Mouse (Mus musculus): ENCODE measurements around the gene Zfyve28. TPM values are rescaled to one million over a fixed set of nuclear protein-coding genes. Genes with fewer than 3 reads are reported as not detected.

Gene Zfyve28
- total RNA-seq, 1 experiment from 2014 or later: 0.67 TPM

DNA sequence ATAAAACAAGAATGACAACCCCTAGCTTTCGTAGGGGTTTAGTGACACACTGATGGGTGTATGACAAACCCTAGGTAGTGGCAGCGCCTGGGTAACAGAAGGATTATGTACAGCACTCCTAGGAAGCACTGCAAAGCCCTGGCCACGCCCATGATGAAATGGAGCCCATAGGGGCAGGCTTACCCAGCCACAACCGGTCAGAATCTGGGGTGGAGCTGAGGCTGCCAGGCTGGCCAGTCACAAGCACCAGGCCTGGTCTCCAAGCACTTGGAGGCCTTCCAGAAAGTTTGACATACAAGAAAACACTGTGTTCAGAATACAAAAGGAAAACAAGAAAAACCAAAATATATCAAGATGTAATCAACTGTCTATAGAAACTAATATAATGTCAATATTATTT lies 97.2 kb downstream of the Zfyve28 start:
- ATAC-seq (replicated peaks; ENCODE audit: insufficient number of reproducible peaks, low FRiP score, low TSS enrichment, poor library complexity, severe bottlenecking): no peak

DNA sequence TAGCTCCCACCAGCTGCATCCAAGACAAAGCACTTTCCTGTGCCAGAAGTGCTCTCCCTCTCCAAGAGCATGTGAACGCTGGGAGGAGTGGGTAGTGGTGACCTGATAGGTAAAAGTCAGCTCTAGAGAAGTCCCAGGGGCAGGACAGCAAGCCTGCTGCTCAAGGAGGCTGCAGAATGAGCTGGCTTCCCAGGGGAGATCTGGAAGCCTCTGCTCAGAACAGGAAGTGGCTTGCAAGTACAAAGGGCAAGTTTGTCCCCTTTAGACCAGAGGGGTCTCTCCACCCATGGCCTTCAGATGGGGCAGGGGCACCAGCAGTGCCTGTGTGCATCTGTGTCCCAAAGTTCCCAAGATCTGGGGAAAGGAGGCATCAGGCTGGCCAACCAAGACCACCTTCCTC lies 98.7 kb downstream of the Zfyve28 start:
- ATAC-seq (replicated peaks; ENCODE audit: insufficient number of reproducible peaks, low FRiP score, low TSS enrichment, poor library complexity, severe bottlenecking): no peak

DNA sequence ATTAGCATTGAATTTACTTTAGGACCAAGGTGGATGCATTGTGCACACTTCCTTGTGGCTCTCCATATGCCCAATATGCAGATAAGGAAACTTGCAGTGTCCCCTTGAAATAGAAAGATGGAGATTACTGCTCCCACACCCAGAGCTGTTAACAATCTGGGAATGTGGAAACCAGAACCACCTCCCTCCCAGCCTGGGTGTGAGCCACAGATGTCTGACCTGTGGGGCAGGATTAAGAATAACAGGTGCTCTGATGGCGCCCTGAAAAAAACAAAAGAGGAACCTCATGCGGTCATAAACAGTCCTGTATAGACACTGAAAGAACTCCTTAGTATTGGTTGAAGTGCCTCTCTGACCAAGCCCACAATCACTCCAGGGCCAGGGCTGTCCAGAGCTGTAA lies 99.4 kb downstream of the Zfyve28 start:
- ATAC-seq (replicated peaks; ENCODE audit: insufficient number of reproducible peaks, low FRiP score, low TSS enrichment, poor library complexity, severe bottlenecking): no peak

DNA sequence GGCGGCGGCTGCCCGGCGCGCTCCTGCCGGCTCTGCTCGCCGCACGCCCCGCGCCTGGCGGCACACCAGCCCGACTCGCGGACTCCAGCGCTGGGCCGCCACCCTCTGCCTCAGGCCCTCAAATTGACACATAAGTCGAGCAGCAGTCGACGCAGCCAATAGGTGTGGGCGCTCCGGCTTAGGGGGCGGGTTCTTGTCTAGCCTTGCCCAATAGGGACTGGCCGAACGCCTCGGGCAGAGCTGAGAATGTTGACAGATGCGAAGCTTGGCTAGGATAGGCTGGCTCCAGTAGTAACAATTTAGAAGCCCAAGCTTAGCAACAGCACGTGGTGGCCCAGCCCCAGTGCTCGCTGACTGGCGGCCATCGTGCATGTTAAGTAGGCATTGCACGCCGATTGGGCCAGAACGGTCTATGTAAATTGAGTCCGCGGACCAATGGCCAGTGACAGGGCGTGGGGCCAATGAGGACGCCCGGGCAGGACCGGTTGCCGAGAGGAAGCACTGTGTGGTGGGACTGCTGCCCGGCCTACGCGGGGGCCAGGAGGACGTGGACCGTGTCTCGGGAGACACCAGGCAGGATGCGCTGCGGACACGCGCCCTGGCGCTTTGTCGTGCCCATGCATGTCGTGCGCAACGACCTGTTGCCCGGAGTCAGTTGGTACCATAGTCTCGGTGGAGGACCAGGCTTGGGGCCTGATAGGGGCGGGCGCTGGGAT lies 100.5 kb downstream of the Zfyve28 start, which contains the start of gene Mxd4:
Gene Mxd4 (minus strand): TSS at position 120 of the 716 bp plus-strand sequence.
- peak; percentile 94 for ATAC-seq (replicated peaks; ENCODE audit: insufficient number of reproducible peaks, low FRiP score, low TSS enrichment, poor library complexity, severe bottlenecking)

DNA sequence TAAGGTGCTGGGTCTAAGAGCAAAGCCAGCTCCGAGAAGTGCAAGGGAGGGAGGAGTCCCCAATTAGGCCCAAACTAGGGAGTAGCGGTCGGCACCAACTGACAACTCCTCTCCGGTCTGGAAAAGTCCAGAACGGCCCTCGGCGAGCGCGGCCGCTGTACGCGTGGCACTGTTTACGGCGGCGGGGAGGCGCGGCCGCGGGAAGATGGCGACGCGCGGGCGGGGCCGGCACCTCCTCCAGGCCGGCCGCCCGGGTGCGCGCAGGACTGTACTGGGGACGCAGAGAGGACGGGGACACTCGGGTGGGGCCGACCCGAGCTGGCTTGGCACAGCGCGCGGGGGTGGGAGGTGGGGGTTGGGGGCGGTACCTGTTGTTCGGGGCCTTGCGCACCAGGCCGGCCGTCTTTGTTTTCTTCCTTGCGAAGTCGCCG lies 101.3 kb downstream of the Zfyve28 start:
- ATAC-seq (replicated peaks; ENCODE audit: insufficient number of reproducible peaks, low FRiP score, low TSS enrichment, poor library complexity, severe bottlenecking): no peak

DNA sequence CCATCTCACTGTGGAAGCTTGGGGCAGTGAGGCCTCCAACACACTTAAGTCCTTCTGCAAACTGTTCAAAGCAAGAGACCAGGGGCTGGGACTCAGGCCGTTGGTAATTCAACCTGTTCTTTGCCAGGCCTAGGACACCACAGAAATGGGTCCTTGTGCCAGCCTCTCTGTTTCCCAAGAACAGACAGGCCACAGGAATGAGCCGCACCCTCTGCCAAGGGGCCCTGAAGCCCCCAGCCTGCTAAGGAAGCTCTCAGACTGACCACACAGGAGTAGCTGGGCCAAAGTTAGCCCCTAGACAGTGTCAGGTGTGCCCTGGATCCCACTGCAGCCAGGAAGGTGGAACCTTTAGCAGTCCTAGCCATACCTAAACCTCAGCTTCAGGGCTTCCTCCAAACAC lies 101.9 kb downstream of the Zfyve28 start:
- no peak for ATAC-seq (replicated peaks; ENCODE audit: insufficient number of reproducible peaks, low FRiP score, low TSS enrichment, poor library complexity, severe bottlenecking)

DNA sequence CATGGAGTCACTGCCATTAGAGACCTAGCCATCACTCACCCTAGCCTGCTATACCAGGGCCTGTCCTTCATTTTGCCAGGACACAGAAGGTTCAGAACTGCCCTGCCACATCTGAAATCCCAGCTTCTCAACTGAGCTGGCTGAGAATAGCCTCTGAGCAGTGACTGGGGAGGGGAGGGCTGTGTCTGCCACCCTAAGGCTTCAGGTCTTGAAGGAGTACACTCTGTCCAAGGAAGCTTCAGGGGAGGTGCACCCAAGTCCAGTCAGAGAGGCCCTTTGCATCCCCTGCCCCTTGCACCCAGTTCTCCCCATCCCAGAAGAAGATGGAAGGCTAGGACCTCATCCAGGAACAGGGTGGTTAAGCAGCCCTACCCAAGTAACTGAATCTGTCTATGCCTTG lies 102.5 kb downstream of the Zfyve28 start:
- ATAC-seq (replicated peaks; ENCODE audit: insufficient number of reproducible peaks, low FRiP score, low TSS enrichment, poor library complexity, severe bottlenecking): no peak

DNA sequence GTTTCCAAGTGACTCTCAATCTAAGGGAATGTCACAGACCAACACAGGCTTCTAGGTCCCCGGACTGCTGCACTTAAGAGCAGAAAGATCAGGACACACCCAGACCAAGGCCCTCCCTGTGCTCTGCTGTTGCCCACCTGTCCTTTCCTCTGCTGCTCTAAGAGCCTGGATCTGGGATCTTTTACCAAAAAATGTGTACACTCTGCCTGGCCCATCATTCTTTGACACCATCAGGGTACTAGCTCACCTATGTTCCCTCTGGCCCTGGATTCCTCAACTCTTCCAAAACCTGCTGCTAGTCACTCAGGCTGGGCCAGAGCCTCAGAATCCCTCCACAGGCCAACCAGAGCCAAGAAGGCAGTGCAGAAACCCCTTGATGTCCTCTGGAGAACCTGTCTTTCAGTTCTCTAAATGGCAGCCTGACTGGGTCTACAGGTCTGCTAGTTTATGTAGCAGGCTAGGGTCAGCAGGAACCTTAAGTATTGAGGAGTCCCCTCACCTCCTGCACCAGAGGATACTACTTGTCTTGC lies 103.1 kb downstream of the Zfyve28 start:
- no peak for ATAC-seq (replicated peaks; ENCODE audit: insufficient number of reproducible peaks, low FRiP score, low TSS enrichment, poor library complexity, severe bottlenecking)

DNA sequence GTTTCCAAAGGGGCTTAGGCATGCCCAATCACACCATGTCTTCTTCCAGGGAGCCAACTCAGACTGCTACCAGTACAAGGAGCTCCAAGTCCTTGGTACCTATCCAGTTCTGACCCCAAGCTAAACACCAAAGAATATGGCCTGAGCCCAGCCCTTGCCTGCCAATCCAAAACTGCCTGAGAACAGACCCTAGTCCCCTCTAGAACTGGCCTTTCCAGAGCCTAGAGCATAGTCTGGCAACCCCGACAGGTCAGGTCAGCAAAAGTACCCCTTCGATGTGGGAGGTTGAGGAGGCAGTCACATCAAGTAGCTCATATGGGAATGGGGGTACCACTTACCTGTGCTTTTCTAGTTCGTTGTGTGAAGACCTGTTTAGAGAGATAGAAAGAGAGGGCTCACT lies 104.3 kb downstream of the Zfyve28 start:
- no peak for ATAC-seq (replicated peaks; ENCODE audit: insufficient number of reproducible peaks, low FRiP score, low TSS enrichment, poor library complexity, severe bottlenecking)

DNA sequence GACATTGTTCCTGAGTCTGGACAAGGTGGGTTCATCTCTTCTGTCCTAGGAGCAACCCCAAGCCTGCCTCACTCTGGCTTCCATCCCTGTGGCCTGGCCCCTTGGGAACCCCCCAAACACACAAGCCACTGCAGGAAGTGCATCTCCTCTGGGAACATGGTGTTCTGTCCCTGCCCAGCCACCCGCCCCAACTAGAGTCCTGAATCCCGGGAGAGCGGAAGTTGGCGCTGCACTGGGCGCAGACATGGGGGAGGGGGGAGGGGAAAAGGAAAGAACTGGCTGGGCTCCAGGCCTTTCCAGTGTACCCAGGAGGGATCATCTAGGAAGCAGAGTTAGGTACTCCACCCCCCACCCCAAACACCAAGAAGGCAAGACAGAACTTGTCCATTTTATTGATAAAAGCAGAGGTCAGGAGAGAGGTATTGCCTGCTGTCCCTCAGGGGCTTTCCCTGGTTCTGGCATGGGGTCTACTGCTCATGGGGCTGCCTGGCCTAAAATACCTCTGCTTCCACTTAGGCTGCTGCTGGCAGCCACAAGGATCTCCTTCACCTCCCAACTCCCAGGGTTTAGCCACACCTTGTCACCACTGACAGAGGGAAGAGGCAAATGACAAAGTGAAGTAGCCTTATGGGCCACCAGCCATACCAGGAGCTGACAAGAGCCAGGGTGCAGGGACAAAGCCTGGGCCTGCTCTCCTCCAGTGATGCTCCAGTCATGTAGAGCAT lies 104.9 kb downstream of the Zfyve28 start:
- no peak for ATAC-seq (replicated peaks; ENCODE audit: insufficient number of reproducible peaks, low FRiP score, low TSS enrichment, poor library complexity, severe bottlenecking)

DNA sequence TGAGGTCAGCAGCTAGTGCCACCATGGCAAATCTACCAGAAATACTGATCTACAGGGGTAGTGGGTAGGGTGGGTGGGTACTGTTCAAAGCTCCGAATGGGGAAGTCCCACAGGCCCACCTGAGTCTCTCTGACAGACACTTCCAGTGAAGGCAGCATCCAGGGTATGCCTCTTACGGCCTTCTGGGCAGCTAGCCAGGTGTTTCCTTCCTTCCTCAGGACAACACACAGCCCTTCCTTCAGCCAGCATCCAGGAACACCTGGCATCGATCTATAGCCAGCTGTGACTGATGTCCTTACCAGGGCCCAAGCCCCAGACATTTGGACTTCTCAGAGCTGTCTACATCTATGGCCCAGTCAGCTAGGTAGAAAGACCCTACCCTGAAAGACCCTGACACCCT lies 105.8 kb downstream of the Zfyve28 start:
- no peak for ATAC-seq (replicated peaks; ENCODE audit: insufficient number of reproducible peaks, low FRiP score, low TSS enrichment, poor library complexity, severe bottlenecking)

DNA sequence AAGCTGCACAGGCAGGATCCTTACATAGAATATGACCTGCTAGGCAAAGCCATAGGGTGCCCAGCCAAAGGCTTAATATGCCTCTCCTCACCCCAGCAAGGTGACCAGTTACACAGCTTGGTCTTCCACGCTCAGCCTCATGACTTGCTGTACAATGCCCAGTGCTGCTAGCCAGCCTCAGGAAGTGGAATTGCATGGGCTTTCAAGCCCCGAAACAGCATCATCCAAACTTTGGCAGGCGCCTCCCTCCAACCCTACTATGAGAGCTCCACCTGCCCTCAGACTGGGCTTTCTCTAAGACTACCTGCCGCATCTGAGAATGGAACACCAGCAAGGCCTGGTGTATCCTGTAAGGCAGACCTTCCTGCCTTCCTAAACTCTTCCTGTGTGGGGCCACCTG lies 110.4 kb downstream of the Zfyve28 start:
- no peak for ATAC-seq (replicated peaks; ENCODE audit: insufficient number of reproducible peaks, low FRiP score, low TSS enrichment, poor library complexity, severe bottlenecking)

DNA sequence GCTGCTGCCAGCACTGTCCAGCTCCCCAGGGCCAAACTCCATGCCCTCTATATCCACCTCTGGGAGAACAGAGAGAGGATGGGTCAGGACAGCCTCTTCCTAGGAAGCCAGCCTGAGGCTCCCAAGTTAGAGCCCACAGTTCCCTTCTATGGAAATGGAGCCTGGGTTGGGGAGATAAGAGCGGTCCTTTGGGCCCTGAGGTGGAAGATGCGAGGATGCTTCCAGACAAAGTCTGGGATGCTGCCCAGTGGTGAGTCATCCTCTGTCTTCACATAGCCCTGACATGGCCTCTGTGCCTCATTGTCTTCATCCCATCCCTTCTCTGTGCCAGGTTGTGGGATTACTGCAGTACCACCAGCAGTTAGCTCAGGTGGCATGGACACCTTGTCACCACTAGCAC lies 111.2 kb downstream of the Zfyve28 start:
- ATAC-seq (replicated peaks; ENCODE audit: insufficient number of reproducible peaks, low FRiP score, low TSS enrichment, poor library complexity, severe bottlenecking): no peak

DNA sequence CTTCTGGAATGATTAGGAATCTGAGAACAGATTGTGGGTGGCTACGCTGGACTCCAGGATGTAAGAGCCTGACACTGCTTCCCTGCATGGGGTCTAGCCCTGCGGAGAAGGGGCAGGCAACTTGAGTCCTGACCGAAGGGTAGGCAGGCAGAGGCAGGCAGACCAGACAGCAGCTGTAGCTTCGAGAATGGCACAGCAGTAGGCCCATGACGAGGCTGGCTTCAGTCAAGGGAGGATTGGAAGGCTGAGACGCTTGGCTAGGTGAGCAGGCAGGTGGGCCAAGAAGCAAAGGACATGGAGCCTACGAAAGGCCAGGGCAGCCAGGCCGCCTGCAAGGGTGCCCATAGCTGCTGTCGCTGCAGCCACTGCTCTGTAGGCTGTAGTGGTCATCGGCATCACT lies 111.6 kb downstream of the Zfyve28 start:
- ATAC-seq (replicated peaks; ENCODE audit: insufficient number of reproducible peaks, low FRiP score, low TSS enrichment, poor library complexity, severe bottlenecking): no peak

DNA sequence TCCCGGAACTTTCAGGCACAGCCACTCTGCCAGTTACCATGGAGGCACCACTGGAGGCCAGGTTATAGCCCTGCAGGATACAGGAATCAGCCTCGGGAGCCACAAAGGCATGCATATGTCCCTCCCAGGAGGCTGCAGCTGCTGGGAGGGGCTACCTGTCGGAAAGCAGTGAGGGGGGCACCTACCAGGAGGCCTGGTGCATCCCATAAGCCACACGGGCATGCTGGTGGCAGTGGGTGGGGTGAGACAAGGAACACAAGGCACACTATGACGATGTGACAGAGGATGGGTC lies 112.9 kb downstream of the Zfyve28 start:
- ATAC-seq (replicated peaks; ENCODE audit: insufficient number of reproducible peaks, low FRiP score, low TSS enrichment, poor library complexity, severe bottlenecking): no peak

DNA sequence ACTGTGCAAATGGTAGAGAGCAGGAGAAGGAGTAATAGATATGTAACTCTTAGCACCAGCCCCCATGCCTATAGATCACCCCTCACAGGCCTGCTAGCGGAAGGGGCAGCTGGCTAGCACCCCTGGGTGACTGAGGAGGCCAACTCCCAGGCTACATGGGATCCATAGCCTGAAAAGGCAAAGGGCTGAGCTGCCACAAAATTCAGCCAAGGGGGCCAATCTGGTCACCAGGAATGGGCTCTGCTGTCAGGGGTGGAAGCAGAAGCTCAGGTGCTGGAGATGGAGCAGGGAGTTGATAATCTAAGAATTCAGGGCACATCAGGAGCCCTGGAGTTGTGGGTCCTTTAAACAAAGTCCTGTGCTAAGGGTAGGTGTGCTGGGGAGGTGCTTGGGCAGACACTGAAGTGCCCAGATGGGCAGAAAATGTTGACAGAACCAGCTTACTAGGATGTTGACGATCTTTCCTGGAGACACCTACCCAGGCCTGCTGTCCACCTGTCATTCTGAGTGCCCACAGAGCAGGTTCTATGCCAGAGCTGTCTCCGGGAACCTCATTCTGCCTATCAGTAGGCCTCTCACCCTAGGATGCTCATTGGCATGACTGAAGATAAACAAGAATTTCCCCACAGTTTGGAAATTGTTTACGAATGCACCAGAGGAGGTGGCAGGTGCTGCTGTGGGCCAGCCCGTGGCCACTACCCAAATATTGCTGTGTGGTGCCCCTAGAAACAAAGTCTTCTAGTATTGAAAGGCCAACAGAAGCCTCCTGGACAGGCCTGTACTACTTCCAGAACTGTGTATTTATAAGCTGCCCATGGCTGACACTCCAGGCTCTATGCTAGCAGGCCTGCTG lies 113.5 kb downstream of the Zfyve28 start:
- no peak for ATAC-seq (replicated peaks; ENCODE audit: insufficient number of reproducible peaks, low FRiP score, low TSS enrichment, poor library complexity, severe bottlenecking)

DNA sequence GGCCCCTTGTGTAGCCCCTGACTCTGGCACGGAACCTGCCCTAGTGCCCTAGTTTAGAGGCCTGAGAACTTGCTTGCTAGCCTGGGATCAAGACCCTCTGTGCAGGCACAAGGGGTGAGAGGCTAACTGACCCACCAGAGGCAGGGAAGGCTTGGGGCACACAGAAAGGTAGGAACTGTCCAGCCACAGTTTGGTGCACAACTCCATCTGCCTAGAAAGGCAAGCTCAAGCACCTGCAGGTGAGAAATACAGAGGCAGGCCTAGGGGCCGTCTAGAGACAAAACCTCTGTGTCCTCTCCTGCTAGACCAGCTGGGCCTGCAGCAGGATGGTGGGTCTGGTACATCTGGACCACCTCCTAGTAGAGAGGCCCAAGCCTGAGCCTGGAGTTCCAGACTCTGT lies 114.2 kb downstream of the Zfyve28 start:
- no peak for ATAC-seq (replicated peaks; ENCODE audit: insufficient number of reproducible peaks, low FRiP score, low TSS enrichment, poor library complexity, severe bottlenecking)

DNA sequence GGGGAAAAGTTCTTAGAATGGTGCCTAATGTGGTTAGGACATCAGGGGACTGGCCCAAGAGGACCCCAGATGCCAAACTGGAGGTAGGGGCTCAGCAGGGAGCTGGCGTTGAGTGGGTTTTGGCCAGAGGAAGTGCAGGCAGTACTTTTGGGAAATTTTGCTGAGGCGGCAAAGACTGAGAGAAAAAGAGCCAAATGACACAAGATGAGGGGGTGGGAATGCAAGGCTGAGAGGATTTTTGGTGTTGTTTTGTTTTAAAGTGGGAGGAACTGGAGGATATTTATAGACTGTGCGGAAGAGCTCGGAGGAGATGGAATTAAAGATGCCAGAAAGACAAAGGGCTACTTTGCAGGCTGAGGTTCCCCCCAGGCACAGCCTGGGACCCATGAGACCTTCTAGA lies 117.5 kb downstream of the Zfyve28 start:
- ATAC-seq (replicated peaks; ENCODE audit: insufficient number of reproducible peaks, low FRiP score, low TSS enrichment, poor library complexity, severe bottlenecking): no peak

DNA sequence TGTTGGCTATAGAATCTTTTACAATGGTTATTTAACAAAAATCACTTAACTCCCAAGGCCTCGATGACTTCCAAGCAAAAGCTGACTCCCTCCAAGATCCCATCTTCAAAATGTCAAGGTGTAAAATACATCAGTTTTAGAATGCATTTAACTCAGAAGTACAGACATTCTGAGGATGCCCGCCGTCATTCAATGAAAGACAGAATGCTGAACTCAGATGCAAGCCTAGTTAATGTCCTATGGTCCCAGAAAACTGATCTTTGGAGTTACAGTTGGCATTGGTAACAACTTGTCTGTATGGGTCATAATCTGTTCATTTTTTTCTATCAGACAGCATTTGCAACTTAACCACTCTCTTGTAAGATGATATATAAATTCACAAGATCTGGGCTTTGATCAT lies 118.3 kb downstream of the Zfyve28 start:
- ATAC-seq (replicated peaks; ENCODE audit: insufficient number of reproducible peaks, low FRiP score, low TSS enrichment, poor library complexity, severe bottlenecking): no peak

Measured in monocyte, adult 5-6 weeks (primary cell).